Mouse (Mus musculus) heart, embryonic 13.5 days (tissue): ENCODE measurements around the gene Tatdn3. TPM values are rescaled to one million over a fixed set of nuclear protein-coding genes. Genes with fewer than 3 reads are reported as not detected.
"Not testable (repeated sequence)": the region's sequence is repeated elsewhere in the genome, so short reads cannot be mapped to it uniquely, and the experiment has no call there.

Source experiments
- ATAC-seq: fragments of 200-750 bp; cut with Nextera tagmentation; 2 replicates; pipeline ENCODE4 v1.8.0; 2017; ENCODE audit warnings: moderate TSS enrichment; ENCODE audit not compliant: insufficient number of reproducible peaks, low FRiP score, low TSS enrichment; ENCODE audit errors: extremely low read depth
- H3K27ac ChIP-seq: fragments of 300-500 bp; sonication (generic); replicated peaks from 2 replicates; pipeline ENCODE4 v1.5.1; 2015; ENCODE audit warnings: moderate library complexity, mild to moderate bottlenecking, inconsistent platforms
- H3K27me3 ChIP-seq: fragments of 300-500 bp; sonication (generic); replicated peaks from 2 replicates; pipeline ENCODE4 v1.6.1; 2015; ENCODE audit warnings: mild to moderate bottlenecking, inconsistent platforms
- H3K36me3 ChIP-seq: fragments of 300-500 bp; sonication (generic); 2 replicates; pipeline ENCODE4 v1.6.1; 2015; ENCODE audit warnings: mild to moderate bottlenecking, inconsistent platforms
- H3K4me1 ChIP-seq: fragments of 300-500 bp; sonication (generic); 2 replicates; pipeline ENCODE4 v1.6.1; 2015; ENCODE audit warnings: inconsistent platforms
- H3K4me2 ChIP-seq: fragments of 300-500 bp; sonication (generic); 2 replicates; pipeline ENCODE4 v1.6.1; 2015; ENCODE audit warnings: inconsistent platforms, mild to moderate bottlenecking, moderate library complexity
- H3K4me3 ChIP-seq: fragments of 300-500 bp; sonication (generic); 2 replicates; pipeline ENCODE4 v1.5.1; 2015; ENCODE audit warnings: moderate library complexity, mild to moderate bottlenecking, inconsistent platforms
- H3K9ac ChIP-seq: fragments of 300-500 bp; sonication (generic); 2 replicates; pipeline ENCODE4 v1.6.1; 2015; ENCODE audit warnings: inconsistent platforms, mild to moderate bottlenecking, moderate library complexity
- H3K9me3 ChIP-seq: fragments of 300-500 bp; sonication (generic); 2 replicates; pipeline ENCODE4 v1.6.1; 2016; ENCODE audit warnings: inconsistent platforms
- WGBS: fragments of 180-500 bp; shearing (Covaris S2); methylation state at CpG from one replicate; pipeline ENCODE4 v1.1.7; 2015; ENCODE audit warnings: mixed read lengths; 5-methylcytosine and 5-hydroxymethylcytosine counted together
- polyA plus RNA-seq: library from polyadenylated mRNA; unstranded; fragments of >200 nt; fragmentation: Nextera tagmentation; extraction: Ambion mirVana; gene quantifications from 2 replicates; pipeline ENCODE4 v1.2.1, GENCODE M21; 2015

The Tatdn3 gene
- polyA plus RNA-seq, 1 experiment from 2014 or later, result 15.8 TPM

GRCm38 (mm10) chr1:191030182-191030581, 32.5 kb downstream of the Tatdn3 start:
- Histone ChIP-seq H3K4me1 (peaks cover 16% of the 10 kb centered on the region), H3K4me3 (no peak overlapping the region), H3K9me3 (no peaks in the 10 kb centered on the region), H3K36me3 (no peaks in the 10 kb centered on the region), H3K9ac (no peak overlapping the region), H3K4me2 (no peak overlapping the region), H3K27ac (no peak overlapping the region), H3K27me3 (peaks cover 3% of the 10 kb centered on the region; the same call in 1 of the 2 replicates)
- no peak for ATAC-seq
- WGBS, result 66% methylated on average over 10 of the region's 10 CpGs

GRCm38 (mm10) chr1:191026021-191026713, 36.6 kb downstream of the Tatdn3 start, which contains the start of gene Flvcr1:
TSS of gene Flvcr1 (minus strand) at chr1:191026158.
- Histone ChIP-seq H3K9me3 (no peaks in the 10 kb centered on the region), H3K4me1 (peaks cover 28% of the 10 kb centered on the region), H3K4me2 (peak within 1 kb of the TSS; percentile 98), H3K4me3 (peak within 1 kb of the TSS; percentile 84), H3K27me3 (no peaks in the 10 kb centered on the region), H3K36me3 (peaks cover 8% of the 10 kb centered on the region), H3K9ac (peak within 1 kb of the TSS; percentile 96), H3K27ac (peak within 1 kb of the TSS; percentile 93)
- peak; percentile 99 for ATAC-seq
- WGBS, result under 1% methylated on average over 50 of the region's 50 CpGs

GRCm38 (mm10) chr1:191025016-191026012, 37.4 kb downstream of the Tatdn3 start:
- Histone ChIP-seq H3K27me3 (no peaks in the 10 kb centered on the region), H3K9ac (peak overlapping the region; percentile 96), H3K4me3 (peak overlapping the region; percentile 84), H3K27ac (peak overlapping the region; percentile 87), H3K9me3 (no peaks in the 10 kb centered on the region), H3K4me2 (peak overlapping the region; percentile 98), H3K4me1 (peaks cover 25% of the 10 kb centered on the region), H3K36me3 (peaks cover 17% of the 10 kb centered on the region)
- no peak for ATAC-seq
- WGBS, result 2% methylated on average over 69 of the region's 69 CpGs

- ATAC-seq, H3K9ac ChIP-seq, H3K9me3 ChIP-seq, H3K27ac ChIP-seq, H3K4me3 ChIP-seq, H3K4me2 ChIP-seq, H3K27me3 ChIP-seq: not testable (repeated sequence)
- peaks cover 25% of the 10 kb centered on the region for H3K4me1 ChIP-seq
- peaks cover 31% of the 10 kb centered on the region for H3K36me3 ChIP-seq
- WGBS, result 90% methylated on average over 6 of the region's 6 CpGs
Measured at GRCm38 (mm10) chr1:191023806-191024205, 38.9 kb downstream of the Tatdn3 start.

GRCm38 (mm10) chr1:191023140-191023539, 39.6 kb downstream of the Tatdn3 start:
- WGBS, result 79% methylated on average over 2 of the region's 2 CpGs
- H3K9me3 ChIP-seq, result no peaks in the 10 kb centered on the region
- peaks cover 34% of the 10 kb centered on the region for H3K36me3 ChIP-seq
- H3K27ac ChIP-seq, result no peak overlapping the region
- H3K4me2 ChIP-seq, result no peak overlapping the region
- peaks cover 25% of the 10 kb centered on the region for H3K4me1 ChIP-seq
- H3K9ac ChIP-seq, result no peak overlapping the region
- H3K4me3 ChIP-seq, result no peak overlapping the region
- no peak for ATAC-seq
- H3K27me3 ChIP-seq, result no peaks in the 10 kb centered on the region

- WGBS, result 93% methylated on average over 7 of the region's 7 CpGs
- H3K27ac ChIP-seq, result no peak overlapping the region
Measured at GRCm38 (mm10) chr1:191021016-191021415, 41.7 kb downstream of the Tatdn3 start.

GRCm38 (mm10) chr1:191020217-191020924, 42.4 kb downstream of the Tatdn3 start:
- Histone ChIP-seq H3K4me2 (no peak overlapping the region), H3K4me3 (no peak overlapping the region), H3K27me3 (no peaks in the 10 kb centered on the region), H3K9ac (no peak overlapping the region), H3K27ac (no peak overlapping the region), H3K36me3 (peaks cover 41% of the 10 kb centered on the region), H3K4me1 (peaks cover 16% of the 10 kb centered on the region), H3K9me3 (no peaks in the 10 kb centered on the region)
- 84% methylated on average over 3 of the region's 3 CpGs for WGBS
- ATAC-seq, result no peak

More at GRCm38 (mm10) chr1:191021016-191021415, 41.7 kb downstream of the Tatdn3 start:
- Histone ChIP-seq H3K9me3 (no peaks in the 10 kb centered on the region), H3K4me3 (no peak overlapping the region), H3K27me3 (no peaks in the 10 kb centered on the region), H3K4me2 (no peak overlapping the region), H3K36me3 (peaks cover 40% of the 10 kb centered on the region), H3K4me1 (peaks cover 16% of the 10 kb centered on the region), H3K9ac (no peak overlapping the region)
- ATAC-seq, result no peak

GRCm38 (mm10) chr1:191019803-191020202, 42.9 kb downstream of the Tatdn3 start:
- 88% methylated on average over 5 of the region's 5 CpGs for WGBS
- no peak for ATAC-seq
- H3K9me3 ChIP-seq, result no peaks in the 10 kb centered on the region

GRCm38 (mm10) chr1:191014271-191014670, 48.5 kb downstream of the Tatdn3 start:
- no peak overlapping the region for H3K4me2 ChIP-seq
- 96% methylated on average over 3 of the region's 3 CpGs for WGBS
- no peaks in the 10 kb centered on the region for H3K27me3 ChIP-seq
- ATAC-seq, result no peak
- no peaks in the 10 kb centered on the region for H3K4me1 ChIP-seq
- no peaks in the 10 kb centered on the region for H3K9me3 ChIP-seq
- no peak overlapping the region for H3K9ac ChIP-seq
- H3K4me3 ChIP-seq, result no peak overlapping the region
- H3K27ac ChIP-seq, result no peak overlapping the region
- H3K36me3 ChIP-seq, result peaks cover 67% of the 10 kb centered on the region

More at GRCm38 (mm10) chr1:191019803-191020202, 42.9 kb downstream of the Tatdn3 start:
- H3K9ac ChIP-seq, result no peak overlapping the region
- H3K27me3 ChIP-seq, result no peaks in the 10 kb centered on the region
- no peak overlapping the region for H3K27ac ChIP-seq
- H3K4me1 ChIP-seq, result peaks cover 10% of the 10 kb centered on the region
- peaks cover 46% of the 10 kb centered on the region for H3K36me3 ChIP-seq
- no peak overlapping the region for H3K4me2 ChIP-seq
- H3K4me3 ChIP-seq, result no peak overlapping the region

GRCm38 (mm10) chr1:191008707-191009106, 54.0 kb downstream of the Tatdn3 start:
- Histone ChIP-seq H3K27me3 (no peaks in the 10 kb centered on the region), H3K9me3 (no peaks in the 10 kb centered on the region), H3K4me2 (no peak overlapping the region), H3K9ac (no peak overlapping the region), H3K4me1 (no peaks in the 10 kb centered on the region), H3K36me3 (peaks cover 79% of the 10 kb centered on the region), H3K4me3 (no peak overlapping the region), H3K27ac (no peak overlapping the region)
- 97% methylated on average over 5 of the region's 5 CpGs for WGBS
- ATAC-seq, result no peak

- peaks cover 8% of the 10 kb centered on the region for H3K9me3 ChIP-seq
- WGBS, result 58% methylated on average over 6 of the region's 6 CpGs
- no peak overlapping the region for H3K9ac ChIP-seq
- H3K27ac ChIP-seq, result no peak overlapping the region
- no peaks in the 10 kb centered on the region for H3K4me1 ChIP-seq
- H3K27me3 ChIP-seq, result no peaks in the 10 kb centered on the region
- H3K4me3 ChIP-seq, result no peak overlapping the region
- no peak overlapping the region for H3K4me2 ChIP-seq
- ATAC-seq, result no peak
- H3K36me3 ChIP-seq, result peaks cover 28% of the 10 kb centered on the region
Measured at GRCm38 (mm10) chr1:191002201-191002600, 60.5 kb downstream of the Tatdn3 start.
